Mouse (Mus musculus): Measurements from ENCODE around the gene Wfdc6a. TPM values are rescaled to one million over a fixed set of nuclear protein-coding genes. Genes with fewer than 3 reads are reported as not detected.
"Not testable (repeated sequence)": the region's sequence is repeated elsewhere in the genome, so short reads cannot be mapped to it uniquely, and the experiment has no call there.

Gene Wfdc6a
- polyA plus RNA-seq, 2 experiments: 0.06 to 0.19 TPM

GRCm38 (mm10) chr2:164592014-164592413, 6.8 kb upstream of the Wfdc6a start:
- no peak for TF ChIP-seq EP300 (IDR thresholded peaks at IDR 0.05; ENCODE audit: low read depth)
- TF ChIP-seq CTCF (IDR thresholded peaks at IDR 0.05; ENCODE audit: low read depth): peak; percentile 49
- no peak overlapping the region for H3K4me3 ChIP-seq (ENCODE audit: insufficient read depth in 1 of 2, low read depth in 2 of 2, low read length in 2 of 2)
- no peaks in the 10 kb centered on the region for H3K27me3 ChIP-seq (ENCODE audit: control insufficient read depth, insufficient read depth, low read length)
- H3K9me3 ChIP-seq (ENCODE audit: control insufficient read depth, low read length): no peaks in the 10 kb centered on the region
- 10% methylated on average over 4 of the region's 4 CpGs for WGBS (ENCODE audit: insufficient replicate concordance)
- no peak overlapping the region for H3K4me2 ChIP-seq (ENCODE audit: low read depth)
- ATAC-seq (ENCODE audit: insufficient read depth) (no peak), DNase-seq (ENCODE audit: low read depth in 3 of 3, low spot score in 3 of 3) (no peak)
- no peaks in the 10 kb centered on the region for H3K4me1 ChIP-seq (replicated peaks; ENCODE audit: control insufficient read depth in 2 of 2, insufficient read depth in 2 of 2, low read length in 1 of 2)
- H3K9ac ChIP-seq (replicated peaks): no peak overlapping the region
- no peak overlapping the region for H3K27ac ChIP-seq
- H3K36me3 ChIP-seq (replicated peaks; ENCODE audit: control insufficient read depth, insufficient read depth, low read depth): no peaks in the 10 kb centered on the region

DNA sequence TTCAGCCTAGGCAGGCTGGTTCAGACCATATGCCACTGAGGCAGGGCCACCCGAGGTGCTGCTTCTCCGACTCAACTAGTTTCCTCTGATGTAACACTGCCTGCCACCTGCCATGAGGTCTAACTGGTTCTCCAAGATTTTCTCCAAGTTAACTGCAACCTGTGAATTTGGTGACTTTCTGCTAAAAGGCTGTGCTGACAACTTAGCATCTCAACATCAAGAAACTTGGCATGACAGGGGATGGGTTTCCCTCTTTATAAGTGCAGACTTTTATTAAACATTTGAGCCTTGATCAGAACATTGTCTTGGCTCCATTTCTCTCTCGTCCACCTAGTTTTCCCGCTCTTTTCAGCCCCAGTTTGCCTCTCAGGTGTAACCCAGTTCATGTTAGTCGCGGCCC, 11.9 kb downstream of the Wfdc6a start, which contains the start of gene Spint3:
Gene Spint3 (minus strand): TSS at position 101 of the 400 bp plus-strand sequence.
- H3K9ac ChIP-seq (replicated peaks); H3K4me3 ChIP-seq (ENCODE audit: insufficient read depth in 1 of 2, low read depth in 2 of 2, low read length in 2 of 2); H3K27ac ChIP-seq; H3K4me2 ChIP-seq (ENCODE audit: low read depth); H3K4me1 ChIP-seq (replicated peaks; ENCODE audit: control insufficient read depth in 2 of 2, insufficient read depth in 2 of 2, low read length in 1 of 2); H3K27me3 ChIP-seq (ENCODE audit: control insufficient read depth, insufficient read depth, low read length); DNase-seq (ENCODE audit: low read depth in 3 of 3, low spot score in 3 of 3); ATAC-seq (ENCODE audit: insufficient read depth); H3K9me3 ChIP-seq (ENCODE audit: control insufficient read depth, low read length); H3K36me3 ChIP-seq (replicated peaks; ENCODE audit: control insufficient read depth, insufficient read depth, low read depth): not testable (repeated sequence)
- 51% methylated on average over 6 of the region's 6 CpGs for WGBS (ENCODE audit: insufficient replicate concordance)

DNA sequence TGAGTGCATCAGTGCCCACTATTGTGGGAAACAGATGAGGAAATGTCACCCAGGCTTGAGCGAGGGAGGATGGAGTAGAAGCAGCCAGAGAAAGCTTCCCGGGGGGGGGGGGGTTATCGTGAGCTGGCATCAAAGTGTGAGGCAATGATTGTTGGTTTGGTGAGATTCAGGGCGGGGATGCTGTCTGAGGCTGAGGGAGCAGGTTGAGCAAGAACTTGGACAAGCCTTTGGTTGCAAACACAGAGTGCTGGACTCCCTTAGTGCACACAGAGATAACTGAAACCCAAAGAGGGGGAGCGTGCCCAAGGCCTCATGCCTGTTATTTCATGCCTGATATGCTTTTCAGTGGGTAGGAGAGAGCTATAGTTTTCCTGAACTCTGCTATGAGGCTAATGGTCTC, 17.8 kb downstream of the Wfdc6a start:
- no peak overlapping the region for H3K27ac ChIP-seq
- WGBS (ENCODE audit: insufficient replicate concordance): 55% methylated on average over 5 of the region's 5 CpGs

DNA sequence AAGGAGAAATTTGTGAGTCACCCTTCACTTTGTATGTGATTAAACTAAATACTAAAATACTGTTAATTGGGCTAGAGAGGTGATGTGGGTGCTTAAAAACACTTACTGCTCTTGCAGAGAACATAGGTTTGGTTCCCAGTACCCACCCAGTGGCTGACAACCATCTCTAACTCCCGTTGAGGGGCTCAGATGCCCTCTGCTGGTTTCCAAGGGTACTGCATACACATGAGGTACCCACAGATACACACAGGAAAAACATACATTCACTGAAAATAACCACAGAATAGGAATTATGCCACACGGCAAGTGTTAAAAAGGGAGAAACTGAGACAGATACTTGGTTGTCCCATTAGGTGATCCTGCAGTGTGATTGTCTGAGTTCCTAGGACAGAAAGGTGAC, 18.2 kb downstream of the Wfdc6a start:
- H3K27me3 ChIP-seq (ENCODE audit: control insufficient read depth, insufficient read depth, low read length): peaks cover 20% of the 10 kb centered on the region
- no peak overlapping the region for H3K4me2 ChIP-seq (ENCODE audit: low read depth)
- ATAC-seq (ENCODE audit: insufficient read depth): no peak
- TF ChIP-seq EP300 (IDR thresholded peaks at IDR 0.05; ENCODE audit: low read depth): no peak
- peak; percentile 60 for TF ChIP-seq CTCF (IDR thresholded peaks at IDR 0.05; ENCODE audit: low read depth)
- no peaks in the 10 kb centered on the region for H3K9me3 ChIP-seq (ENCODE audit: control insufficient read depth, low read length)
- WGBS (ENCODE audit: insufficient replicate concordance): 53% methylated on average over 2 of the region's 2 CpGs
- no peak overlapping the region for H3K27ac ChIP-seq
- no peak for DNase-seq (ENCODE audit: low read depth in 3 of 3, low spot score in 3 of 3)
- H3K9ac ChIP-seq (replicated peaks): no peak overlapping the region
- H3K36me3 ChIP-seq (replicated peaks; ENCODE audit: control insufficient read depth, insufficient read depth, low read depth): no peaks in the 10 kb centered on the region
- no peaks in the 10 kb centered on the region for H3K4me1 ChIP-seq (replicated peaks; ENCODE audit: control insufficient read depth in 2 of 2, insufficient read depth in 2 of 2, low read length in 1 of 2)
- H3K4me3 ChIP-seq (ENCODE audit: insufficient read depth in 1 of 2, low read depth in 2 of 2, low read length in 2 of 2): no peak overlapping the region

More for the DNA sequence above, 17.8 kb downstream of the Wfdc6a start:
- TF ChIP-seq CTCF (IDR thresholded peaks at IDR 0.05; ENCODE audit: low read depth) (no peak), EP300 (IDR thresholded peaks at IDR 0.05; ENCODE audit: low read depth) (no peak)
- Histone ChIP-seq H3K4me2 (ENCODE audit: low read depth) (no peak overlapping the region), H3K9ac (replicated peaks) (no peak overlapping the region), H3K4me3 (ENCODE audit: insufficient read depth in 1 of 2, low read depth in 2 of 2, low read length in 2 of 2) (no peak overlapping the region), H3K27me3 (ENCODE audit: control insufficient read depth, insufficient read depth, low read length) (peaks cover 20% of the 10 kb centered on the region), H3K9me3 (ENCODE audit: control insufficient read depth, low read length) (no peaks in the 10 kb centered on the region), H3K4me1 (replicated peaks; ENCODE audit: control insufficient read depth in 2 of 2, insufficient read depth in 2 of 2, low read length in 1 of 2) (no peaks in the 10 kb centered on the region), H3K36me3 (replicated peaks; ENCODE audit: control insufficient read depth, insufficient read depth, low read depth) (no peaks in the 10 kb centered on the region)
- ATAC-seq (ENCODE audit: insufficient read depth) (no peak), DNase-seq (ENCODE audit: low read depth in 3 of 3, low spot score in 3 of 3) (no peak)

DNA sequence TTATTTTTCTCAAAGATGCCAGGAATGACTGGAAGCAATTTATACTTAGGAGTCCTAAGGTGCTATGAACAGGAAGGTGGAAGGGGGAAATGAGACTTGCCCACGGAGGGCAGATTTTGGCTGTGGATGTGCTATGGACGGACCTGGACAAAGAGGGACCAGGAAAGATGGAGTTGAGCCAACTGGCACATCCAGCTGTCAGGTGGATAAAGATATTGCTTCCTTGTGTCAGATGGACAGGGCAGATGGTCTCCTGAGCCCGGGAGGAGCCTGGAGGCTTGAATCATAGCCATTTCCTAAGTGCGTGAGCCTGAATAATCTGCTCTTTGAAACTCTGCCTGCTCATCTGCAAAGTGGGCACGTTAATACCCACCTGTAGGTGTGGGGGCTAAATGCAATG, 20.9 kb downstream of the Wfdc6a start:
- WGBS (ENCODE audit: insufficient replicate concordance): 47% methylated on average over 5 of the region's 5 CpGs
- no peak overlapping the region for H3K4me2 ChIP-seq (ENCODE audit: low read depth)

More for the DNA sequence above, 20.9 kb downstream of the Wfdc6a start:
- ATAC-seq (ENCODE audit: insufficient read depth) (no peak), DNase-seq (ENCODE audit: low read depth in 3 of 3, low spot score in 3 of 3) (no peak)
- Histone ChIP-seq H3K27ac (no peak overlapping the region), H3K36me3 (replicated peaks; ENCODE audit: control insufficient read depth, insufficient read depth, low read depth) (no peaks in the 10 kb centered on the region), H3K27me3 (ENCODE audit: control insufficient read depth, insufficient read depth, low read length) (peaks cover 20% of the 10 kb centered on the region), H3K4me3 (ENCODE audit: insufficient read depth in 1 of 2, low read depth in 2 of 2, low read length in 2 of 2) (no peak overlapping the region), H3K4me1 (replicated peaks; ENCODE audit: control insufficient read depth in 2 of 2, insufficient read depth in 2 of 2, low read length in 1 of 2) (no peaks in the 10 kb centered on the region), H3K9me3 (ENCODE audit: control insufficient read depth, low read length) (no peaks in the 10 kb centered on the region), H3K9ac (replicated peaks) (no peak overlapping the region)
- TF ChIP-seq EP300 (IDR thresholded peaks at IDR 0.05; ENCODE audit: low read depth): no peak
- no peak for TF ChIP-seq CTCF (IDR thresholded peaks at IDR 0.05; ENCODE audit: low read depth)

Measured in liver, embryonic 14.5 days (tissue).